Mouse (Mus musculus) kidney, adult 2 months (tissue): ENCODE data around the gene Polr3c.

ENCODE experiments used
- CTCF ChIP-seq: fragments of 200-500 bp; conservative IDR thresholded peaks from 2 replicates; pipeline ENCODE4 v1.5.1; 2011; ENCODE audit warnings: low read depth, mild to moderate bottlenecking, control low read depth, low read length, moderate library complexity, mixed read lengths; ENCODE audit not compliant: insufficient read depth, insufficient read length
- POLR2A ChIP-seq: fragments of 200-500 bp; IDR thresholded peaks from one replicate; pipeline ENCODE4 v1.6.1; 2011; ENCODE audit warnings: low read depth, low read length, control low read depth

DNA sequence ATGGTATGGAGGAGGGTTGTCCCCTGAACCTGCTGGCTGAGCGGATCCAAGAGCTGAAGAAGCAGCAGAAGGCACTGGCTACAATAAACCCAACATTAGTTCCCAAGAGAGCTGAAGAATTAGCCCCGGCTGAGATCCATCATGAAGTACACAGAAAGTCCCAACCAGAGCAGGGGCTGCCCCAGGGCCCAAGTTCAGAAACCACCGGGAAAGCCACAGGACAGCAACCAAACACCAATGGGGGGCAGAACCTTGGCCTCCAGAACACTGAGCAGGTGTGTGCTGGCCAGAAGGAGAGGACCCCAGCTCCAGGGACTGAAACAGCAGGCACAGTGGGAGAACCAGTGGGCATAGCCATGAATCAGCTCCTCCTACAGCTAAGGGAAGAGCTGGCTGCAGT, 43.9 kb downstream of the Polr3c start:
- TF ChIP-seq CTCF = no peak
- no peak for TF ChIP-seq POLR2A
